Mouse (Mus musculus) urinary bladder, postnatal 25 days (tissue): Measurements from ENCODE around the gene Ltk.

Experiments
- DNase-seq: peaks from one replicate; pipeline ENCODE4 v3.0.0; 2022; ENCODE audit warnings: low spot score

The Ltk gene

GRCm38 (mm10) chr2:119760251-119760650, at the start of gene Ltk:
Gene Ltk (minus strand): TSS chr2:119760431.
- DNase-seq = no peak

GRCm38 (mm10) chr2:119808881-119809280, 48.6 kb upstream of the Ltk start:
- no peak for DNase-seq

- no peak for DNase-seq
These were observed 48.2 kb upstream of the Ltk start for GRCm38 (mm10) chr2:119808438-119808837.

GRCm38 (mm10) chr2:119805536-119805935, 45.3 kb upstream of the Ltk start:
- no peak for DNase-seq

- no peak for DNase-seq
These were observed 44.5 kb upstream of the Ltk start for GRCm38 (mm10) chr2:119804776-119805175.

- DNase-seq = no peak
These were observed 44.0 kb upstream of the Ltk start for GRCm38 (mm10) chr2:119804275-119804628.

- DNase-seq = no peak
These were observed 43.5 kb upstream of the Ltk start for GRCm38 (mm10) chr2:119803618-119804274.

GRCm38 (mm10) chr2:119802767-119803617, 42.8 kb upstream of the Ltk start:
- DNase-seq = no peak

- DNase-seq = no peak
These were observed 40.9 kb upstream of the Ltk start for GRCm38 (mm10) chr2:119800876-119801846.

GRCm38 (mm10) chr2:119799961-119800550, 39.8 kb upstream of the Ltk start:
- DNase-seq = no peak

GRCm38 (mm10) chr2:119799181-119799960, 39.1 kb upstream of the Ltk start:
- DNase-seq = peak; percentile 43

- DNase-seq = peak; percentile 60
These were observed 38.2 kb upstream of the Ltk start for GRCm38 (mm10) chr2:119798246-119798927.

GRCm38 (mm10) chr2:119797279-119797783, 37.1 kb upstream of the Ltk start, which contains the start of gene Tyro3:
Gene Tyro3 (plus strand): TSS chr2:119797733.
- DNase-seq = no peak

GRCm38 (mm10) chr2:119789996-119790395, 29.8 kb upstream of the Ltk start:
- no peak for DNase-seq

- DNase-seq = peak; percentile 78
These were observed 27.1 kb upstream of the Ltk start, which contains the start of gene Rpap1 for GRCm38 (mm10) chr2:119787206-119787883. Gene Rpap1 (minus strand): TSS chr2:119787537.

GRCm38 (mm10) chr2:119767246-119767645, 7.0 kb upstream of the Ltk start:
- no peak for DNase-seq

- no peak for DNase-seq
These were observed 3.7 kb upstream of the Ltk start for GRCm38 (mm10) chr2:119763924-119764323.

- no peak for DNase-seq
These were observed 2.0 kb upstream of the Ltk start for GRCm38 (mm10) chr2:119762276-119762675.
